Mouse (Mus musculus) heart, embryonic 14.5 days (tissue): ENCODE measurements around the gene Mtus2. TPM values are rescaled to one million over a fixed set of nuclear protein-coding genes. Genes with fewer than 3 reads are reported as not detected.
A peak's percentile ranks its signal among the peaks of the same experiment; 100 is the strongest.

ENCODE experiments used
- ATAC-seq: fragments of 200-750 bp; cut with Nextera tagmentation; 2 replicates; pipeline ENCODE4 v1.8.0; 2017; ENCODE audit warnings: low read depth, moderate TSS enrichment; ENCODE audit not compliant: insufficient number of reproducible peaks, insufficient read depth, low FRiP score
- H3K27ac ChIP-seq, 2 experiments: fragments of 200-500 bp in 1 of 2; fragments of 300-500 bp in 1 of 2; sonication (generic) in 1 of 2; replicated peaks in 1 of 2; 2 replicates each; pipeline ENCODE4 v1.5.1; 2012 to 2014; ENCODE audit warnings: low read depth in 2 of 2, low read length in 2 of 2, control low read depth in 1 of 2, mild to moderate bottlenecking in 1 of 2, mixed read lengths in 1 of 2; ENCODE audit not compliant: control insufficient read depth in 1 of 2, insufficient read depth in 1 of 2
- H3K27me3 ChIP-seq: fragments of 300-500 bp; sonication (generic); 2 replicates; pipeline ENCODE4 v1.6.1; 2014; ENCODE audit warnings: mild to moderate bottlenecking, low read length, control low read depth; ENCODE audit not compliant: control insufficient read depth, insufficient read depth
- H3K36me3 ChIP-seq: fragments of 300-500 bp; sonication (generic); 2 replicates; pipeline ENCODE4 v1.6.1; 2014; ENCODE audit warnings: mild to moderate bottlenecking, control low read depth, low read length, mixed read lengths; ENCODE audit not compliant: control insufficient read depth, insufficient read depth
- H3K4me1 ChIP-seq, 2 experiments: fragments of 200-500 bp in 1 of 2; fragments of 300-500 bp in 1 of 2; sonication (generic) in 1 of 2; 2 replicates each; pipeline ENCODE4 v1.6.1; 2012 to 2014; ENCODE audit warnings: low read length in 2 of 2, control low read depth in 1 of 2, mixed read lengths in 1 of 2; ENCODE audit not compliant: control insufficient read depth in 2 of 2, insufficient read depth in 2 of 2
- H3K4me2 ChIP-seq: fragments of 300-500 bp; sonication (generic); 2 replicates; pipeline ENCODE4 v1.6.1; 2014; ENCODE audit warnings: mild to moderate bottlenecking, low read length
- H3K4me3 ChIP-seq, 2 experiments: fragments of 200-500 bp in 1 of 2; fragments of 300-500 bp in 1 of 2; sonication (generic) in 1 of 2; 2 replicates each; pipeline ENCODE4 v1.5.1; 2012 to 2014; ENCODE audit warnings: low read length in 2 of 2, mild to moderate bottlenecking in 2 of 2, control low read depth in 1 of 2, low read depth in 1 of 2, moderate library complexity in 1 of 2; ENCODE audit not compliant: control insufficient read depth in 1 of 2, insufficient read depth in 1 of 2
- H3K9ac ChIP-seq: fragments of 300-500 bp; sonication (generic); 2 replicates; pipeline ENCODE4 v1.6.1; 2014; ENCODE audit warnings: mild to moderate bottlenecking, low read length
- H3K9me3 ChIP-seq: fragments of 300-500 bp; sonication (generic); 2 replicates; pipeline ENCODE4 v1.6.1; 2016; ENCODE audit warnings: low read length, control low read depth; ENCODE audit not compliant: control insufficient read depth
- WGBS: fragments of 180-500 bp; shearing (Covaris S2); extraction: QIAGEN DNeasy Blood & Tissue Kit; methylation state at CpG from one replicate; pipeline ENCODE4 v1.1.7; 2014; 5-methylcytosine and 5-hydroxymethylcytosine counted together
- polyA plus RNA-seq: library from polyadenylated mRNA; unstranded; fragments of >200 nt; fragmentation: Nextera tagmentation; extraction: Ambion mirVana; gene quantifications from 2 replicates; pipeline ENCODE4 v1.2.1, GENCODE M21; 2014

Gene Mtus2
- 128 and 129 TPM in 2 replicates for polyA plus RNA-seq

DNA sequence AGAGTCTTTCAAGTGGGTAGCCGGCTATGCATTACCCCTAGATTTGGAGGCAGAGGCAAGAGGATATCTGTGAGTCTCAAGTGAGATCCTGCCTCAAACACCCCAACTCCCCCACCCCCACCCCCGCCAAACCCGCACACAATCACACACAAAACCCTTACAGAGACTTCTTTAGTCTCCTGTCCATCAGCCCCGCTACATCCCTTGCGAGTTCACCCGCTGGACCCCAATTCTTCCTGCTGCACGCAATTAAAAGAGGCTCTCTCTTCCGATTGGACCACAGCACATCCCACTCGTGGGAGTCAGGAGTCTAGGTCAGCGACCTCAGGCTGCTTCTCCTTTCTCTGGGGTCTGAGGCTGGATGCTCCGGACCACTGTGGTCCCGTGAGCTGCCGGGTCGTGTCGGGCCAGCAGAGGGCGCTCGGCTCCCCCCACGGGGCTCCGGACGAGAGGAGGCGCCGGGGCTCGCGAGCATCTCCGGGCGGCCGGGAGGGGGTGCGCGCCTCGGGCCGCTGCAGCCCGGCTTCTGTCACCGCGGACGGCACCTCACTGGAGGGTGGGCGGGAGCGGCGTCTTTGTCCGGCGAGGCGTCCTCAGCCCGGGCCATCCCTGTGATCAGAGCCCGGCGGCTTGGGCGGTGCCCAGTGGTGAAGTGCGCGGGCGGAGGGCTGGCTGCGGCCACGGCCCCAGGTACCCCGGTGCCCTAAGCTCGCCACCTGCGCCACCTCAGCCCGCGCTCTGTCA is at the start of gene Mtus2:
TSS of gene Mtus2 (plus strand) at position 500 of the 744 bp plus-strand sequence.
- ATAC-seq, result peak; percentile 75
- H3K4me2 ChIP-seq, result peak within 1 kb of the TSS; percentile 98
- peaks cover 5 to 19% of the 10 kb centered on the region in 2 experiments; a peak in 2 of 4 replicates for H3K4me1 ChIP-seq
- peak within 1 kb of the TSS; percentile 63 to 64 for H3K4me3 ChIP-seq
- peak within 1 kb of the TSS; percentile 75 for H3K9ac ChIP-seq
- no peaks in the 10 kb centered on the region for H3K36me3 ChIP-seq
- H3K9me3 ChIP-seq, result no peaks in the 10 kb centered on the region
- H3K27ac ChIP-seq, result peak within 1 kb of the TSS; percentile 29 to 67
- H3K27me3 ChIP-seq, result peaks cover 4% of the 10 kb centered on the region; the same call in 1 of the 2 replicates
- WGBS, result under 1% methylated on average over 51 of the region's 55 CpGs

DNA sequence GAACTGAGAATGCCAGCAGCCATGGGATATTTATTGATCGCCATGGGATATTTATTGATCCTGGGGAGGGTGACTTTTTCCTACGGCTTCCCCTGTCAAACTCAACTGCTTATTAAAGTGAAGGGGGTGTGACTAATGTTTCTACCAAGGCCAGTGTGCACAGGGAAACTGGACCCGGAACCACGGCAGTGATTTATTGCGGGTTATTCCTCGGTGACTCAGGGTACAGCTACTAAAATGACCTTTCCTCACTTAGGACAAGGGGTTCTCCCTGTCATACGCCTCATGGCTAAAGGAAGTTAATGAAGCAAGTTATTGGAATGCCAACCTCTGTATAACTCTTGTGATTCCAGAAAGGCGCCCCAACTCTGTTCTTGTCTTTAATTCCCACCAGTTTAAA is 49.3 kb upstream of the Mtus2 start:
- H3K9ac ChIP-seq, result no peak overlapping the region
- no peaks in the 10 kb centered on the region for H3K27me3 ChIP-seq
- no peak overlapping the region for H3K4me3 ChIP-seq
- H3K4me2 ChIP-seq, result no peak overlapping the region
- ATAC-seq, result no peak
- H3K27ac ChIP-seq, result no peak overlapping the region
- H3K4me1 ChIP-seq, result no peaks in the 10 kb centered on the region
- 89% methylated on average over 8 of the region's 8 CpGs for WGBS
- H3K36me3 ChIP-seq, result no peaks in the 10 kb centered on the region
- peaks cover 3% of the 10 kb centered on the region; the same call in 1 of the 2 replicates for H3K9me3 ChIP-seq

DNA sequence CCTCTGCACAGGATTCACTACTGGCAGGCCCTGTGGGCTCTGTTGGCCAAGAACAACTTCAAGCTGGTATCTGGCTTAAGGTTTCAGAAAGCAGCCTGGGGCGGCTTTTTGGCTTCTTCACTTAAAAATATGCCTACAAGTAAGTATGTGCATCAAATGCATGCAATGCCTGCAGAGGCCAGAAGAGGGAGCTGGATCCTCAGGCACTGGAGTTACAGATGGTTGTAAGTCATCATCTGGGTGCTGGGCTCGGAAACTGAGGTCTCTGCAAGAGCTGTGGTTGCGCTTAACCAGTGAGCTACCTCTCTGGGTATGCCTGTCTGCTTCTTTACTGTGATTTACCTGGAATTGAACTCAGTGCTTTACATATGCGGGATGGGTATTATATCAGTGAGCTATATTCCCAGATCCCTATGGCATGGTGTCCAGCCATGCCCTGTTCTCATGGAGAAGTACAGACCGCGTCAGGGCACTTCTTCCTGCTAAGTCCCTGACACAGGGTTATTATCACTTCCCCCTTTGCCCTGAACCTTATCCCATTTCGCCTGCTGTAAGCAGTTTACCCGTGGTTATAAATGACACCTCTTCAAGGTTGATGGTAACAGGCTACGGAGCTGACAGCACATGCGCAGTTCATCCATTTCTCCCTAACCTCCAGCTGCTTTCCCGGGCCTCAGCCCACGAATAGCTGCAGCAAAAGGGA is 46.2 kb upstream of the Mtus2 start:
- Histone ChIP-seq H3K36me3 (no peaks in the 10 kb centered on the region), H3K4me3 (no peak overlapping the region), H3K9me3 (peaks cover 3% of the 10 kb centered on the region; the same call in 1 of the 2 replicates), H3K4me1 (peaks cover 0 to 6% of the 10 kb centered on the region in 2 experiments; a peak in 1 of 4 replicates), H3K27me3 (no peaks in the 10 kb centered on the region), H3K9ac (no peak overlapping the region), H3K27ac (no peak overlapping the region), H3K4me2 (no peak overlapping the region)
- 79% methylated on average over 12 of the region's 12 CpGs for WGBS
- ATAC-seq, result no peak

DNA sequence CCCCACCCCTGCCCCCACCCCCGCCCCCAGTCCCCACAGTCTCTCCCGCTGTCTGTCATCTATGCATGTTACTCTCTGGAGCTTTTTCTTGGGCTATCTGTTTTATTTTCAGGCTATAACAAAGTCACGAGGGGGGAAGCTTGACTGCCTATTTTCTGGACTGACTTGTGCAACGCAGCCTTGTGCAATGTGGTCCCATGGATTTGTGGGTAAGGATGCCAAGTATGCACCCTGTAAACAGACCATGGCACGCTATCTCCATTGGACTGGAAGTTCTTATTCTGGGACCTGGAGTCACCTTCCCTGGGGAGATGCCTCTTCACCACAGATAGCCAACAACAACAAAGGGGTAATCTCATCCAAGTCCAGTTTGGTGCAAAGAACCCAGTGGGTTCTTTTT is 45.4 kb upstream of the Mtus2 start:
- Histone ChIP-seq H3K27ac (no peak overlapping the region), H3K9me3 (peaks cover 3% of the 10 kb centered on the region; the same call in 1 of the 2 replicates), H3K27me3 (no peaks in the 10 kb centered on the region), H3K4me2 (no peak overlapping the region), H3K36me3 (no peaks in the 10 kb centered on the region), H3K4me3 (no peak overlapping the region), H3K9ac (no peak overlapping the region), H3K4me1 (peaks cover 0 to 6% of the 10 kb centered on the region in 2 experiments; a peak in 1 of 4 replicates)
- ATAC-seq, result no peak
- WGBS, result 63% methylated on average over 5 of the region's 5 CpGs

DNA sequence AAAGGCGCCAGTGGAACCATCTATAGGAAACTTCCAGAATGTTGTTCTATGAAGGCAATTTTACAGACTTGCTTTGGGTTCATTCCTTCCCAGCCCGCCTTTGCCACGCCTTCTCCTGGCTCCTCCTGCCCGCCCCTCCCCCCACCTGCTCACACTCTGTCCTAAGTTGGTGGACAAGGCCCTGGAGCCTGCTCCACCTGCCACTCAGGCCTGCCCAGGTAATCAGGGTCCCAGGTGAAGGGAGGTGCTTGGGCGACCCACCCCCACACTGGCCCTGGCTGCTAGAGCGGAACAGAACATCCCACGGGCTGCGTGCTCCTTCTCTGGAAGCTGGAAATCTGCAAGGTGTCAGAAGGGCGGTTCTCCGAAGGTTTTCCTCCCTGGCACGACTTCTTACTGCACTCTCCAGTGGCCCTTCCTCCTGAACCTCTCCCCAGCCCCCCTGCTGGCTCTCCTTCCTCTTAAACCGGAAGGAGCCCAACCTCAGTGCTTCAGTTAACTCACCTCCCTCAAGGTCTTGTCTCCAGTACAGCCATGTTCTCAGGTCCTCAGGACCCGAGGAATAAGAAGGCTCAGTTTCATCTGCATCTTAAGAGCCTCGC is 43.8 kb upstream of the Mtus2 start:
- Histone ChIP-seq H3K9ac (no peak overlapping the region), H3K4me2 (no peak overlapping the region), H3K9me3 (peaks cover 3% of the 10 kb centered on the region; the same call in 1 of the 2 replicates), H3K36me3 (no peaks in the 10 kb centered on the region), H3K27ac (no peak overlapping the region), H3K4me3 (no peak overlapping the region), H3K27me3 (no peaks in the 10 kb centered on the region), H3K4me1 (peaks cover 0 to 8% of the 10 kb centered on the region in 2 experiments; a peak in 1 of 4 replicates)
- 33% methylated on average over 14 of the region's 14 CpGs for WGBS
- ATAC-seq, result no peak

DNA sequence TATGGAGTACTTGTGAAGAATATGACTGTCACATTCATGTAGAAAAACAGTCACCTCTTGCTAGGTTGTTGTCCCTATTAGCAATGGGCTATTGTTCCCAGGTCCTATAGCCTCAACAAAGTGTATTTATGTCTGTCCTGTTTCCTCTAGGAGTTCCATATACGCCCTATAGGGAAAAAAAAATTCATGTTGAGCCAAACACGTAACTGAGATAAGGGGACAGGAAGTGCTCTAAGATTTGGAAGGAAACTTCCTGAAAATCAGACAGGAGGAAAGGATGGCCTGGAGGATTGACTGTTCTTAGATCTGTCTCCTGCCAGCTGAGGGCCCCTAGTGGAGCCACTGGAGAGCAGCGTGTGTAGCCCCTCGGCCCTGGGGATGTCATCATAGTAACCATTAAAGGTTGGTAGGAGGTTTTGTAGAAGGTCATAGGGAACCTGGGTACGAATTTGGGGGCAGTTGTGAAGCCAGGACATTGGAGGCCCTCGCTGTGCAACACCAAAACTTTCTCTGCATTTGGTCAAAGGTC is 42.0 kb upstream of the Mtus2 start:
- no peak overlapping the region for H3K9ac ChIP-seq
- peak overlapping the region; percentile 19 to 49; a peak in 1 of 4 replicates for H3K27ac ChIP-seq
- H3K4me2 ChIP-seq, result no peak overlapping the region
- no peak for ATAC-seq
- H3K4me1 ChIP-seq, result peaks cover 0 to 8% of the 10 kb centered on the region in 2 experiments; a peak in 1 of 4 replicates
- H3K27me3 ChIP-seq, result no peaks in the 10 kb centered on the region
- WGBS, result 43% methylated on average over 6 of the region's 6 CpGs
- no peaks in the 10 kb centered on the region for H3K36me3 ChIP-seq
- no peak overlapping the region for H3K4me3 ChIP-seq
- peaks cover 3% of the 10 kb centered on the region; the same call in 1 of the 2 replicates for H3K9me3 ChIP-seq

DNA sequence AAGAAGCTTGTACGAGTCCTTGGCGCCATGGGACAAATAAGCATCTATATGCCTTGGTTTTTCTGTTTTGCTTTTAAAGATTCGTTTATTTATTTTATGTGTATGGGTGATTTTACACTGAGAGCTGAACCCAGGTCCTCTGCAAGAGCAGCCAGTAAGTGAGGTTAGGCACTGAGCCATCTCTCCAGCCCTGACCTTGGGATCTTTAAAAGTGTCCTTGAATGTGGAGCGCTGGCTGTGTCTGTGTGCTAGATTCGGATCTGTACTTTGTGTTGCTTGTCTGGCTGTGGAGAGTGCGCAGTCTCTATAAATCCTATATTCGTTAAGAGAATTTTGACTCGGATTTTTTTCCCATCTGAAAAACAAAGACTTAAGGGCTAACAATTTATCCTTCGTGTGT is 40.9 kb upstream of the Mtus2 start:
- H3K4me3 ChIP-seq, result no peak overlapping the region
- no peaks in the 10 kb centered on the region for H3K9me3 ChIP-seq
- ATAC-seq, result no peak
- 74% methylated on average over 9 of the region's 9 CpGs for WGBS
- no peak overlapping the region for H3K27ac ChIP-seq
- H3K4me2 ChIP-seq, result no peak overlapping the region
- H3K36me3 ChIP-seq, result no peaks in the 10 kb centered on the region
- no peaks in the 10 kb centered on the region for H3K27me3 ChIP-seq
- H3K4me1 ChIP-seq, result peaks cover 0 to 8% of the 10 kb centered on the region in 2 experiments; a peak in 1 of 4 replicates
- H3K9ac ChIP-seq, result no peak overlapping the region
